Mouse (Mus musculus) intestine, embryonic 14.5 days (tissue): ENCODE measurements around the gene Ppa1. TPM values are rescaled to one million over a fixed set of nuclear protein-coding genes. Genes with fewer than 3 reads are reported as not detected.
A peak's percentile ranks its signal among the peaks of the same experiment; 100 is the strongest.

ENCODE experiments used
- ATAC-seq: fragments of 200-750 bp; cut with Nextera tagmentation; replicated peaks from 2 replicates; pipeline ENCODE4 v1.8.0; 2017; ENCODE audit warnings: low read depth, moderate number of reproducible peaks, moderate TSS enrichment, moderate library complexity; ENCODE audit not compliant: low FRiP score, low TSS enrichment
- DNase-seq: peaks from one replicate; pipeline ENCODE4 v3.0.0-alpha.2; 2018; ENCODE audit warnings: low spot score
- H3K27ac ChIP-seq: fragments of 300-500 bp; sonication (generic); 2 replicates; pipeline ENCODE4 v1.5.1; 2014; ENCODE audit warnings: low read depth, mild to moderate bottlenecking, control low read depth
- H3K27me3 ChIP-seq: fragments of 300-500 bp; sonication (generic); replicated peaks from 2 replicates; pipeline ENCODE4 v1.6.1; 2014; ENCODE audit warnings: low read length, control low read depth; ENCODE audit not compliant: control insufficient read depth, insufficient read depth
- H3K36me3 ChIP-seq: fragments of 300-500 bp; sonication (generic); 2 replicates; pipeline ENCODE4 v1.6.1; 2014; ENCODE audit warnings: low read length, control low read depth; ENCODE audit not compliant: control insufficient read depth, insufficient read depth
- H3K4me1 ChIP-seq: fragments of 300-500 bp; sonication (generic); replicated peaks from 2 replicates; pipeline ENCODE4 v1.6.1; 2014; ENCODE audit warnings: low read length, control low read depth, mixed read lengths; ENCODE audit not compliant: control insufficient read depth, insufficient read depth
- H3K4me2 ChIP-seq: fragments of 300-500 bp; sonication (generic); 2 replicates; pipeline ENCODE4 v1.6.1; 2014; ENCODE audit warnings: low read length
- H3K4me3 ChIP-seq: fragments of 300-500 bp; sonication (generic); 2 replicates; pipeline ENCODE4 v1.5.1; 2014; ENCODE audit warnings: low read depth, low read length, control low read depth, mixed read lengths
- H3K9ac ChIP-seq: fragments of 300-500 bp; sonication (generic); 2 replicates; pipeline ENCODE4 v1.6.1; 2014; ENCODE audit warnings: mild to moderate bottlenecking, low read length
- H3K9me3 ChIP-seq: fragments of 300-500 bp; sonication (generic); 2 replicates; pipeline ENCODE4 v1.6.1; 2016; ENCODE audit warnings: low read length, control low read depth; ENCODE audit not compliant: control insufficient read depth
- WGBS: fragments of 180-500 bp; shearing (Covaris S2); extraction: QIAGEN DNeasy Blood & Tissue Kit; methylation state at CpG from one replicate; pipeline ENCODE4 v1.1.7; 2014; 5-methylcytosine and 5-hydroxymethylcytosine counted together
- polyA plus RNA-seq: library from polyadenylated mRNA; unstranded; fragments of >200 nt; fragmentation: Nextera tagmentation; extraction: Ambion mirVana; gene quantifications from 2 replicates; pipeline ENCODE4 v1.2.1, GENCODE M21; 2014

Gene Ppa1
- polyA plus RNA-seq, 1 experiment from 2014 or later: 226 TPM

- 75% methylated on average over 7 of the region's 7 CpGs for WGBS
- peak overlapping the region; percentile 85 for H3K4me2 ChIP-seq
- peak overlapping the region; percentile 67; the same call in 1 of the 2 replicates for H3K4me3 ChIP-seq
- no peak for DNase-seq
- peaks cover 3% of the 10 kb centered on the region; the same call in 1 of the 2 replicates for H3K4me1 ChIP-seq
- H3K27ac ChIP-seq: no peak overlapping the region
- H3K9me3 ChIP-seq: no peaks in the 10 kb centered on the region
- no peak for ATAC-seq
- no peak overlapping the region for H3K9ac ChIP-seq
- H3K36me3 ChIP-seq: no peaks in the 10 kb centered on the region
- H3K27me3 ChIP-seq: no peaks in the 10 kb centered on the region
These were observed 67.9 kb downstream of the Ppa1 start for GRCm38 (mm10) chr10:61715996-61716864.

DNA sequence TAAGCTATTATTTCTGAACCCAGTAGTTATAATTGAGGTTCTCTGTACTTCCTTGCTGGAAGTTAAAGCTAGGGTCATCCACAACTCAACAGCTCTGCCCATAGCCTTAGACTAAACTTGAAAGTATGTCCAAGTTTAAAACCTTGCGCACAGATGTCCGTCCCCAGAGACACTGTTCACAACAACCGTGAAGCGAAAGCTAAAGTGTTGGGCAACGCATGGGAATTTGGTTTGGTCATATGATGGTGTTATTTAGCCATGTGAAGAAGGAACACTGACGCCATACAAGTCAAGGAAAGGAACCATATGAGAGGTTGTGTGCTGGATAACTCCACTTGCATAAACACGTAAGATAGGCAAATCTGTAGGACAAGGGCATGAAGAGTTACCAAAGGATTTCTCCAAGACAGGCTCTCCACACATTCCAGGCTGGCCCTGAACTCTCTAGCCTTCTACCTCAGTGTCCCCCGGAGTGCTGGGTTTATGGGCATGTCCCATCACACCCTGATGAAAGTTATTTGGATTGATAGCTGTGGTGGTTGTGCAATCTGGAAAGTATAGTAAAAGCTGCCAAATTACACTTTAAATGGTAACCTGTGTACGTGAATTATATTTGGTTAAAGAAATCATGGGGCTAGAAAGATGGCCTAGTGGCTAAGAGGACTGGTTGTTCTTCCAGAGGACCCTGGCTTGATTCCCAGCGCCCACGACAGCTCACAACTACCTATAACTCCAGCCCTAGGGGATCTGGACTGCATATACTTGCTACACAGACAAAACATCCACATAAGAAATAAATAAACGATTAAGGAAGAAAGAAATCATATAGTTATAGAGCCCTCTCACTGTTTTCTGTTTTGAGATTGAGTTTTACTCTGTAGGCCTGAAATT, 69.3 kb downstream of the Ppa1 start:
- no peak overlapping the region for H3K27ac ChIP-seq
- no peaks in the 10 kb centered on the region for H3K27me3 ChIP-seq
- no peak for DNase-seq
- ATAC-seq: no peak
- no peak overlapping the region for H3K9ac ChIP-seq
- H3K9me3 ChIP-seq: no peaks in the 10 kb centered on the region
- no peak overlapping the region for H3K4me2 ChIP-seq
- 91% methylated on average over 12 of the region's 12 CpGs for WGBS
- H3K4me1 ChIP-seq: peaks cover 3% of the 10 kb centered on the region; the same call in 1 of the 2 replicates
- H3K36me3 ChIP-seq: no peaks in the 10 kb centered on the region
- no peak overlapping the region for H3K4me3 ChIP-seq

- no peaks in the 10 kb centered on the region for H3K36me3 ChIP-seq
- H3K9me3 ChIP-seq: no peaks in the 10 kb centered on the region
- H3K27ac ChIP-seq: no peak overlapping the region
- peaks cover 3% of the 10 kb centered on the region; the same call in 1 of the 2 replicates for H3K4me1 ChIP-seq
- H3K9ac ChIP-seq: no peak overlapping the region
- DNase-seq (no peak), ATAC-seq (no peak)
- no peak overlapping the region for H3K4me2 ChIP-seq
- H3K4me3 ChIP-seq: no peak overlapping the region
- WGBS: 90% methylated on average over 7 of the region's 7 CpGs
- H3K27me3 ChIP-seq: no peaks in the 10 kb centered on the region
These were observed 72.0 kb downstream of the Ppa1 start for GRCm38 (mm10) chr10:61720331-61720730.

- 81% methylated on average over 3 of the region's 3 CpGs for WGBS
- DNase-seq (no peak), ATAC-seq (no peak)
- no peaks in the 10 kb centered on the region for H3K4me1 ChIP-seq
- no peak overlapping the region for H3K4me2 ChIP-seq
- no peak overlapping the region for H3K27ac ChIP-seq
- no peak overlapping the region for H3K9ac ChIP-seq
- no peaks in the 10 kb centered on the region for H3K36me3 ChIP-seq
- H3K4me3 ChIP-seq: no peak overlapping the region
- no peaks in the 10 kb centered on the region for H3K27me3 ChIP-seq
- no peaks in the 10 kb centered on the region for H3K9me3 ChIP-seq
These were observed 73.9 kb downstream of the Ppa1 start for GRCm38 (mm10) chr10:61722215-61722614.

GRCm38 (mm10) chr10:61723271-61723670, 74.9 kb downstream of the Ppa1 start:
- H3K9ac ChIP-seq: no peak overlapping the region
- 68% methylated on average over 6 of the region's 6 CpGs for WGBS
- H3K9me3 ChIP-seq: no peaks in the 10 kb centered on the region
- H3K36me3 ChIP-seq: 0 out of 2 replicates have a peak, but pooled peaks cover 4% of the 10 kb centered on the region
- no peaks in the 10 kb centered on the region for H3K27me3 ChIP-seq
- H3K4me3 ChIP-seq: no peak overlapping the region
- H3K27ac ChIP-seq: no peak overlapping the region
- H3K4me1 ChIP-seq: no peaks in the 10 kb centered on the region
- DNase-seq (no peak), ATAC-seq (no peak)
- H3K4me2 ChIP-seq: no peak overlapping the region

Other genes starting within 250 kb of the Ppa1 start
- gene Nodal, start 230.6 kb upstream of the Ppa1 start, polyA plus RNA-seq: 0.50 and 0.54 TPM in 2 replicates
- 43.0 and 48.8 TPM in 2 replicates for gene Eif4ebp2, start 195.9 kb upstream of the Ppa1 start, polyA plus RNA-seq
- gene Lrrc20, start 172.8 kb upstream of the Ppa1 start, polyA plus RNA-seq: 7.5 and 8.1 TPM in 2 replicates
- gene Npffr1, start 53.1 kb upstream of the Ppa1 start, polyA plus RNA-seq: 0.15 and 0.22 TPM in 2 replicates
- 209 and 237 TPM in 2 replicates for gene Sar1a, start 31.7 kb downstream of the Ppa1 start, polyA plus RNA-seq
- gene Tysnd1, start 47.0 kb downstream of the Ppa1 start, polyA plus RNA-seq: 32.8 and 40.6 TPM in 2 replicates
- gene Aifm2, start 66.7 kb downstream of the Ppa1 start, polyA plus RNA-seq: 19.1 and 19.6 TPM in 2 replicates
- 104 and 120 TPM in 2 replicates for gene H2afy2, start 135.6 kb downstream of the Ppa1 start, polyA plus RNA-seq